Mouse (Mus musculus): ENCODE data around the gene Colgalt1.

- TF ChIP-seq POLR2A (IDR thresholded peaks at IDR 0.05; ENCODE audit: low read depth, low read length) = no peak
- no peak for TF ChIP-seq CTCF (IDR thresholded peaks at IDR 0.05; ENCODE audit: extremely low read depth, insufficient read length, insufficient replicate concordance, low read depth, low read length)
These were observed 21.1 kb downstream of the Colgalt1 start for GRCm38 (mm10) chr8:71631897-71632296.

All from small intestine, adult 2 months (tissue).